Mouse (Mus musculus) ES-E14 (cell line): ENCODE data around the gene Hsf4. TPM values are rescaled to one million over a fixed set of nuclear protein-coding genes. Genes with fewer than 3 reads are reported as not detected.
A peak's percentile ranks its signal among the peaks of the same experiment; 100 is the strongest.

Experiments used
- DNase-seq: peaks from one replicate; pipeline ENCODE4 v3.0.0-alpha.2; 2013; ENCODE audit warnings: low read depth, low spot score
- H3K27ac ChIP-seq: 2 replicates; pipeline ENCODE4 v1.5.1; 2012; ENCODE audit warnings: low read depth, mild to moderate bottlenecking, low read length, moderate library complexity, mixed read lengths; ENCODE audit not compliant: poor library complexity, insufficient read depth, severe bottlenecking
- H3K36me3 ChIP-seq: 2 replicates; pipeline ENCODE4 v1.6.1; 2012; ENCODE audit warnings: mild to moderate bottlenecking, low read length, moderate library complexity, mixed read lengths; ENCODE audit not compliant: control insufficient read depth, poor library complexity, insufficient read depth, severe bottlenecking
- H3K4me1 ChIP-seq, 2 experiments: fragments of 150-350 bp in 1 of 2; sonication (generic) in 1 of 2; 2 replicates each; pipeline ENCODE4 v1.6.1; 2012; ENCODE audit warnings: low read length in 2 of 2, mild to moderate bottlenecking in 1 of 2, mixed read lengths in 1 of 2; ENCODE audit not compliant: control insufficient read depth in 2 of 2, insufficient read depth in 2 of 2, poor library complexity in 1 of 2
- H3K4me3 ChIP-seq, 2 experiments: fragments of 150-350 bp in 1 of 2; sonication (generic) in 1 of 2; 2 replicates each; pipeline ENCODE4 v1.5.1; 2012; ENCODE audit warnings: low read length in 2 of 2, low read depth in 1 of 2, mild to moderate bottlenecking in 1 of 2, mixed read lengths in 1 of 2; ENCODE audit not compliant: insufficient read depth in 1 of 2, poor library complexity in 1 of 2, severe bottlenecking in 1 of 2
- H3K9ac ChIP-seq: 2 replicates; pipeline ENCODE4 v1.6.1; 2012; ENCODE audit warnings: low read depth, mild to moderate bottlenecking, low read length, mixed read lengths; ENCODE audit not compliant: poor library complexity, insufficient read depth, severe bottlenecking
- H3K9me3 ChIP-seq: fragments of 150-350 bp; sonication (generic); 2 replicates; pipeline ENCODE4 v1.6.1; 2012; ENCODE audit warnings: low read depth, mild to moderate bottlenecking, low read length; ENCODE audit not compliant: control insufficient read depth, insufficient read depth
- CHD2 ChIP-seq: IDR thresholded peaks from 2 replicates; pipeline ENCODE4 v1.6.1; 2014; ENCODE audit warnings: mild to moderate bottlenecking, low read depth, low read length, inconsistent platforms
- HCFC1 ChIP-seq: IDR thresholded peaks from 2 replicates; pipeline ENCODE4 v1.6.1; 2012; ENCODE audit warnings: low read length, inconsistent platforms, borderline replicate concordance; ENCODE audit not compliant: insufficient read depth
- MAFK ChIP-seq: IDR thresholded peaks from 2 replicates; pipeline ENCODE4 v1.6.1; 2014; ENCODE audit warnings: mild to moderate bottlenecking, low read depth, low read length, inconsistent platforms; ENCODE audit not compliant: insufficient read depth
- ZC3H11A ChIP-seq: IDR thresholded peaks from 2 replicates; pipeline ENCODE4 v1.6.1; 2012; ENCODE audit warnings: low read depth, mild to moderate bottlenecking, inconsistent platforms, low read length, borderline replicate concordance
- ZNF384 ChIP-seq: IDR thresholded peaks from 2 replicates; pipeline ENCODE4 v1.6.1; 2012; ENCODE audit warnings: low read depth, low read length, inconsistent platforms
- in situ Hi-C, 2 experiments: fragments of 600-800 bp; cut with MboI; formaldehyde crosslinking; loops; one replicate each; pipeline ENCODE4 v1.15.1; 2025; ENCODE audit warnings: low sequenced_read_pairs in 2 of 2, inconsistent platforms in 1 of 2; ENCODE audit not compliant: unreplicated experiment in 2 of 2
- total RNA-seq: library from RNA; depleted of rRNA; stranded (reverse); fragments of 300-350 nt; gene quantifications from 2 replicates; pipeline ENCODE4 v1.2.3, GENCODE M21; 2012

Hsf4 gene
- total RNA-seq, 1 experiment, result 0.45 TPM

GRCm38 (mm10) chr8:105270916-105271186 is 1.2 kb downstream of the Hsf4 start:
- peak overlapping the region; percentile 19 to 43; a peak in 2 of 4 replicates for H3K4me3 ChIP-seq
- in situ Hi-C loops, result loop anchor here in 1 of 2 experiments (25.0 kb wide), 1 partner anchor 634 kb away; the partner anchor contains the start of genes Ciao2b and Rrad
- H3K27ac ChIP-seq, result no peak overlapping the region
- TF ChIP-seq ZNF384 (no peak), MAFK (no peak), CHD2 (no peak), HCFC1 (no peak), ZC3H11A (no peak)
- no peaks in the 10 kb centered on the region for H3K36me3 ChIP-seq
- no peak for DNase-seq
- no peaks in the 10 kb centered on the region for H3K9me3 ChIP-seq
- H3K4me1 ChIP-seq, result peaks cover 0 to 18% of the 10 kb centered on the region in 2 experiments; a peak in 1 of 4 replicates
- H3K9ac ChIP-seq, result no peak overlapping the region

GRCm38 (mm10) chr8:105275387-105275786 is 5.8 kb downstream of the Hsf4 start:
- Histone ChIP-seq H3K9ac (no peak overlapping the region), H3K4me3 (no peak overlapping the region), H3K27ac (no peak overlapping the region), H3K36me3 (no peaks in the 10 kb centered on the region), H3K9me3 (no peaks in the 10 kb centered on the region), H3K4me1 (peaks cover 5 to 16% of the 10 kb centered on the region in 2 experiments; a peak in 2 of 4 replicates)
- in situ Hi-C loops, result no loop called here
- DNase-seq, result no peak
- TF ChIP-seq CHD2 (no peak), HCFC1 (no peak), ZNF384 (no peak), MAFK (no peak), ZC3H11A (no peak)

GRCm38 (mm10) chr8:105275840-105276239 is 6.2 kb downstream of the Hsf4 start, which contains the start of gene Nol3:
Nol3 (plus strand) TSS chr8:105276140.
- Histone ChIP-seq H3K27ac (no peak within 1 kb of the TSS), H3K9ac (peak within 1 kb of the TSS; percentile 17; the same call in 1 of the 2 replicates), H3K4me1 (peaks cover 5 to 13% of the 10 kb centered on the region in 2 experiments; a peak in 2 of 4 replicates), H3K4me3 (peak within 1 kb of the TSS; percentile 27 to 51), H3K36me3 (no peaks in the 10 kb centered on the region), H3K9me3 (no peaks in the 10 kb centered on the region)
- in situ Hi-C loops, result no loop called here
- TF ChIP-seq CHD2 (no peak), ZNF384 (no peak), ZC3H11A (no peak), MAFK (no peak), HCFC1 (no peak)
- DNase-seq, result no peak

GRCm38 (mm10) chr8:105276292-105277120 is 6.9 kb downstream of the Hsf4 start:
- no peak overlapping the region for H3K27ac ChIP-seq
- TF ChIP-seq CHD2, result no peak
- no peak for TF ChIP-seq ZC3H11A
- TF ChIP-seq HCFC1, result no peak
- TF ChIP-seq MAFK, result 0 out of 2 replicates have a peak, but pooled peaks have one; percentile 32
- in situ Hi-C loops, result no loop called here

More at GRCm38 (mm10) chr8:105276292-105277120, 6.9 kb downstream of the Hsf4 start:
- Histone ChIP-seq H3K9ac (peak overlapping the region; percentile 17; the same call in 1 of the 2 replicates), H3K36me3 (no peaks in the 10 kb centered on the region), H3K4me1 (peaks cover 5 to 12% of the 10 kb centered on the region in 2 experiments; a peak in 2 of 4 replicates), H3K9me3 (no peaks in the 10 kb centered on the region), H3K4me3 (peak overlapping the region; percentile 27 to 51)
- DNase-seq, result no peak
